Mouse (Mus musculus) liver, postnatal 0 days (tissue): Measurements from ENCODE around the gene Dgcr6.

Source experiments
- CTCF ChIP-seq: sonication (generic); IDR thresholded peaks from 2 replicates; pipeline ENCODE4 v1.5.1; 2016; ENCODE audit warnings: antibody characterized with exemption, low read depth
- EP300 ChIP-seq: IDR thresholded peaks from 2 replicates; pipeline ENCODE4 v1.6.1; 2016; ENCODE audit warnings: antibody characterized with exemption, low read depth, mild to moderate bottlenecking

GRCm38 (mm10) chr16:18084262-18084661, 31.6 kb downstream of the Dgcr6 start:
- TF ChIP-seq CTCF = no peak
- no peak for TF ChIP-seq EP300
